Mouse (Mus musculus) liver, postnatal 0 days (tissue): ENCODE results near the gene Gapdh.

Experiments used
- CTCF ChIP-seq: sonication (generic); IDR thresholded peaks from 2 replicates; pipeline ENCODE4 v1.5.1; 2016; ENCODE audit warnings: antibody characterized with exemption, low read depth
- EP300 ChIP-seq: IDR thresholded peaks from 2 replicates; pipeline ENCODE4 v1.6.1; 2016; ENCODE audit warnings: antibody characterized with exemption, low read depth, mild to moderate bottlenecking

- TF ChIP-seq CTCF (no peak), EP300 (no peak)
Observed at GRCm38 (mm10) chr6:125190816-125191215, 24.5 kb upstream of the Gapdh start.
